Mouse (Mus musculus) gastrocnemius, postnatal 36 days (tissue): ENCODE data around the gene Wnt7b. TPM values are rescaled to one million over a fixed set of nuclear protein-coding genes. Genes with fewer than 3 reads are reported as not detected.

ENCODE experiments used
- DNase-seq, 2 experiments: peaks; one replicate each; pipeline ENCODE4 v3.0.0; 2022
- intact Hi-C: fragments of 180-260 bp; cut with DNase I; formaldehyde crosslinking; loops from one replicate; pipeline ENCODE4 v1.15.1; 2025
- total RNA-seq, 2 experiments: library from RNA; stranded (reverse); gene quantifications; 2 replicates each; pipeline ENCODE4 v1.2.3; 2021

The Wnt7b gene
- total RNA-seq, 2 experiments from 2014 or later = not detected

GRCm38 (mm10) chr15:85574558-85574957 is 7.7 kb downstream of the Wnt7b start:
- intact Hi-C loops = no loop called here
- no peak for DNase-seq

GRCm38 (mm10) chr15:85574086-85574485 is 8.2 kb downstream of the Wnt7b start:
- intact Hi-C loops = no loop called here
- no peak for DNase-seq

GRCm38 (mm10) chr15:85572619-85573254 is 9.5 kb downstream of the Wnt7b start:
- DNase-seq = no peak
- intact Hi-C loops = no loop called here

- intact Hi-C loops = no loop called here
Measured at GRCm38 (mm10) chr15:85569995-85570734, 12.1 kb downstream of the Wnt7b start.

GRCm38 (mm10) chr15:85569167-85569797 is 13.0 kb downstream of the Wnt7b start:
- intact Hi-C loops = no loop called here
- no peak for DNase-seq

More at GRCm38 (mm10) chr15:85569995-85570734, 12.1 kb downstream of the Wnt7b start:
- DNase-seq = no peak

GRCm38 (mm10) chr15:85568402-85568801 is 13.9 kb downstream of the Wnt7b start:
- no peak for DNase-seq
- intact Hi-C loops = no loop called here

- intact Hi-C loops = no loop called here
- no peak for DNase-seq
Measured at GRCm38 (mm10) chr15:85564966-85565365, 17.3 kb downstream of the Wnt7b start.

GRCm38 (mm10) chr15:85564034-85564769 is 18.1 kb downstream of the Wnt7b start:
- intact Hi-C loops = no loop called here

GRCm38 (mm10) chr15:85561953-85562352 is 20.3 kb downstream of the Wnt7b start:
- intact Hi-C loops = no loop called here
- no peak for DNase-seq

More at GRCm38 (mm10) chr15:85564034-85564769, 18.1 kb downstream of the Wnt7b start:
- DNase-seq = no peak

GRCm38 (mm10) chr15:85560830-85561229 is 21.4 kb downstream of the Wnt7b start:
- intact Hi-C loops = no loop called here
- DNase-seq = no peak

- DNase-seq = no peak
- intact Hi-C loops = no loop called here
Measured at GRCm38 (mm10) chr15:85558840-85559540, 23.3 kb downstream of the Wnt7b start.

- DNase-seq = no peak
- intact Hi-C loops = no loop called here
Measured at GRCm38 (mm10) chr15:85555799-85556198, 26.5 kb downstream of the Wnt7b start.

GRCm38 (mm10) chr15:85553421-85553820 is 28.9 kb downstream of the Wnt7b start:
- no peak for DNase-seq
- intact Hi-C loops = no loop called here

GRCm38 (mm10) chr15:85546500-85546899 is 35.8 kb downstream of the Wnt7b start:
- no peak for DNase-seq
- intact Hi-C loops = no loop called here

GRCm38 (mm10) chr15:85545369-85545768 is 36.9 kb downstream of the Wnt7b start:
- intact Hi-C loops = no loop called here
- DNase-seq = no peak

- intact Hi-C loops = no loop called here
- DNase-seq = no peak
Measured at GRCm38 (mm10) chr15:85538170-85538569, 44.1 kb downstream of the Wnt7b start.

GRCm38 (mm10) chr15:85537151-85537550 is 45.1 kb downstream of the Wnt7b start:
- intact Hi-C loops = no loop called here
- no peak for DNase-seq

- no peak for DNase-seq
- intact Hi-C loops = no loop called here
Measured at GRCm38 (mm10) chr15:85534646-85535045, 47.6 kb downstream of the Wnt7b start.

GRCm38 (mm10) chr15:85534215-85534614 is 48.1 kb downstream of the Wnt7b start:
- DNase-seq = no peak
- intact Hi-C loops = no loop called here

- intact Hi-C loops = no loop called here
- DNase-seq = no peak
Measured at GRCm38 (mm10) chr15:85532063-85532462, 50.2 kb downstream of the Wnt7b start.
